Mouse (Mus musculus): ENCODE measurements around the gene Usp29.
"Not testable (repeated sequence)": the region's sequence is repeated elsewhere in the genome, so short reads cannot be mapped to it uniquely, and the experiment has no call there.

The Usp29 gene

GRCm38 (mm10) chr7:6765240-6765639 lies 34.9 kb downstream of the Usp29 start:
- DNase-seq (ENCODE audit: low spot score in 2 of 2), result no peak

DNA sequence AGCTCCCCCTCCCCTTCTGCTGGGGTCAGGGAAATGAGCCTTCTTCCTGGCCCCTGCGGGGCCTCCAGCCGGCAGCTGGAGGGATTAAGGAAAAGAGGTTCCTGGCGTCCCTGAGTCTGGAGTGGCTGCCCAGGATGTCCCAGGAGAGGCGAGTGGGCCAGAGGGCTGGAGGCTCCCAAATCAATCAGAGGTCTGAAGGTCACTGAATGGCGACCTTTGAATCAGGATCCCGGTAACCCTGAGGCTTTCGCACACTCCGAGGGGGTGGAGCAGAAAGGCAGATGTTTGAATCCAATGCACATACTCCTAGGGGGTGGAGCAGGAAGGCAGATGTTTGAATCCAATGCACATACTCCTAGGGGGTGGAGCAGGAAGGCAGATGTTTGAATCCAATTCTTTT lies 39.9 kb downstream of the Usp29 start:
- DNase-seq (ENCODE audit: low spot score in 2 of 2), result no peak

GRCm38 (mm10) chr7:6773865-6774413 lies 43.6 kb downstream of the Usp29 start:
- DNase-seq (ENCODE audit: low spot score in 2 of 2), result not testable (repeated sequence)

- no peak for DNase-seq (ENCODE audit: low spot score in 2 of 2)
These were observed 46.1 kb downstream of the Usp29 start for GRCm38 (mm10) chr7:6776314-6777059.

DNA sequence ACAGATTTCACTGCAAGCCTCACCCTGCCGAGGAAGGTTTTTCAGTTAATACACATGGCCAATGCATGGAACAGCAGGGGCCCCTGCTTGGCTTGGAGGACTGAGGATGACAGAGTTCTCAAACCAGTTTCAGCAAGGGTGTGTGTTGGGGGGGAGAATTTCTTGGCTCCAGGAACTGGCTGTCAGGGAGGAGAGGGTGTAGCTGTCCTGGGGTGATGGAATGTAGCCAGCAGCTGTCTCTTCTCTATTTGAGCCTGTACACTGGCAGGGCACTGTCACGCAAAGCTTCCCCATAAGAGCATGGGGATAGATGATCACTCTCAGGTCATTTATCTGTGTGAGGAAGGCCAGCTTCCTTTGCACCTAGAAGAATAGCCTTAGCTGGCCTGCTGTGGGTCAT lies 46.7 kb downstream of the Usp29 start:
- DNase-seq (ENCODE audit: low spot score in 2 of 2), result no peak

DNA sequence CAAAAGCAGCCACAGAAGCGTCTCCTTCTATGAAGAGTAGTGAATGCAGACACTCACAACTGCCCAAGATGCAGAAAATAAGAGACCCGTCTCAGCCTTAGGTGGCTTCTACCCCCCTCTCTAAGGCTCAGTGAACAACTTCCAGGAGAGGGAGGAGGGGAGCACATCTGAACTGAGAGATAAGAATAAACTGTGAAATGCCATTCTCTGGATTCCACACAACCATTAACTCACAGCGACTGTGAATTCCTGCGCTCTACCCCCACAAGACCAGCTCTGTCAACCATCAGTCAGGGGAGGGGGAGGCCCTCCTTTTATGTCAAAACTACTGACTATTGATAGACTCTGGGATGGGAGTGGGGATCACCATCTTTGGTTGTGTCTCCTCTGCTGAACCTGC lies 47.3 kb downstream of the Usp29 start:
- no peak for DNase-seq (ENCODE audit: low spot score in 2 of 2)

GRCm38 (mm10) chr7:6779172-6779571 lies 48.8 kb downstream of the Usp29 start:
- no peak for DNase-seq (ENCODE audit: low spot score in 2 of 2)

DNA sequence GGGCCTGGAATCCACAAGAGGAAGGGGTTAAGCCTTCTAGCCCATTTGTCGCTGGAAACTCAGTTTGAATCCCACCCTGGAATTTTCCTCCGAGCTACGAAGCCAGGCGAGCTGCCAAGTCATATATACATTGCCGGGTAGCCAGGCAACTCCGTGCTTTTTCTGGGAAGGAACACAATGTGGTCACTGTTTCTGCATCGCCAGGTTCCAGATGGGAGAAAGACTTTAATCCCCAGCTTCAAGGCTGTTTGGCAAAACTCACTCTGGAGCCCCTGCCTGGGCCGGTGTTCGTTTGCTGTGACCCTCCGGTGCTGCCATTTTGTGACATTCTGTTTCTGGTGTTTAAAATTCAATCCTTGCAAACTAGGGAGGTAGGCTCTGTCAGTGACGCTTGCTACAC lies 51.2 kb downstream of the Usp29 start:
- no peak for DNase-seq (ENCODE audit: low spot score in 2 of 2)

DNA sequence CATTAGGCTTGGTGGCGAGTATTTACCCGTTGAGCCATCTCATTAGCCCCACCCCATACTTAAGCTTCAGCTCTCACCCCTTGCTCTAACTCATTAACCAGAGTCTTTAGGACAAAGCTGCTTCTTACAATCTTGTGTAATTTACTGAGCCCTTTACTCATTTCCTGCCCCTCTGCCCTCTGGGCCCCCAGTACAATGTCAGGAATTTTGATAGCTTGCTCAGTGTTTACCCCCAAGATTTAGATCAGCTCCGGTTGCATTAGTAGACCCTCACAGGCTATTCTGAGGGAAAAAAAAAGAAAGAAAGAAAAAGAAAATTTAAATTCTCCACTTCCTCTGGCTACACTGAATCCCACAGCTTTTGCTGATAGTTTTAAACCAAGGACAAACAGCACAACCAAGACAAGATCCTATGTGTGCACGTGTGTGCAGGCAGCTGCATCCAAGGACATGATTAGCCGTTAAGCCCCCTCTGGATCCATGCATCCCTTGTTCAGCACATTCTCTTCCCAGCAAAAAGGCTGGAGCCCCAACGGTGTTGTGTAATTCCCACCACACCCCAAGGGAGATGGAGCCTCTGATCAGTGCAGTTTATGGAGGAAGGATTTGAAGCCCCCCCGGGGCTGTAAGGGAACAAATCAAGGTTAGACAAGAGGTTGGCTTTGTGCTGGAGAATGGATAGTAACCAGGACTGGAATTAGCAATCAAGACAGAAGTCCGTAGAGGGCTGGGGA lies 54.1 kb downstream of the Usp29 start:
- DNase-seq (ENCODE audit: low spot score in 2 of 2), result no peak

DNA sequence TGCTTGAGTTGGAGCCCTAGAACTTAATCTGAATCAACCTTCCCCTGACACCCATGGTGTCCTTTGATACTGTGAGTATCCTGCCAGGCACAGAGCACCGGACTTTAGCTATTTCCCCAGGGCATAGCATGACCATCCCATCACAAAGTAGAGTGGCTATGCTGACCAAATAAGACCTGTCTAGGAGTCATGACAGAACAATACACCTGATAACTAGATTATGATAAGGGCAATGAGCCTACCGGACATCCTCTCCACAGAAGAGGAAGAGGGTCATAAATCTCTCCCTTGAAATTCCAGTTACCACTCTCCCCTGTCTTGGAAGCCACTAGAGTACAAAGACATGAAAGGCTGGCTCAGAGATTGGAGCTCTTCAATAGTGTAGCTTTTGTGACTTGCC lies 56.6 kb downstream of the Usp29 start:
- DNase-seq (ENCODE audit: low spot score in 2 of 2), result no peak

GRCm38 (mm10) chr7:6788101-6788500 lies 57.7 kb downstream of the Usp29 start:
- no peak for DNase-seq (ENCODE audit: low spot score in 2 of 2)

GRCm38 (mm10) chr7:6791286-6792065 lies 61.1 kb downstream of the Usp29 start:
- no peak for DNase-seq (ENCODE audit: low spot score in 2 of 2)

DNA sequence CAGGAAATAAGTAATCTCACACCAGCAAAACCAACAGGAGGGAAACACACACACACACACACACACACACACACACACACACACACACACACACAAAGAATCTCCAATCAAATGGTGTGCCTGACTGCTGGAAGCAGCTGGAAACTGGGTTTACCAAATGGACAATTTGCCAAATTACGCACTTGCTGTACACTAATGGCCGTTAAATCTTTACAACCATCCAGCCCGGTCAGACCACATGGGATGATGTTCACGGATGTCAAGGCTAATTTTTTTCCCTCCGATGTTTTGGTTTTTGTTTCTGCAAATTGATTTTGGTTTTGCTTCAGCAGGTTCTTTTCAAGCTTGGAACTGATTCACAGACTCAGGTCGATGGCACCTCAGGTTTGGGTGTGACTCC lies 62.9 kb downstream of the Usp29 start:
- no peak for DNase-seq (ENCODE audit: low spot score in 2 of 2)

DNA sequence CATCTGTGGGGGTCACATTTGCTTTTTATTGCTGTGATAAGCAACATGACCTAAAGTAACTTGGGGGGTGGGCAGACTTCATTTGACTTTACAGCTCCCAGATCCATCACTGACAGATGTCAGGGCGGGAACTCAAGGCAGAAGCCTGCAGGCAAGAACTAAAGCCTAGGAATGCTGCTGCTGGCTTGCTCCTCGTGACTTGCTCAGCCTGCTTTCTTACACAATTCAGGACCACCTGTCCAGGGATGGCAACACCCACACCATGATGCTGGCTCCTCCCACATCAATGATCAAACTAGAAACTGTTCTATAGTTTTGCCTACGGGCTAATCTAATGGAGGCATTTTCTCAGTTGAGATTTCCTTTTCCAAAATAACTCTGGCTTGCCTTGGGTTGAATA lies 63.4 kb downstream of the Usp29 start:
- DNase-seq (ENCODE audit: low spot score in 2 of 2), result no peak

DNA sequence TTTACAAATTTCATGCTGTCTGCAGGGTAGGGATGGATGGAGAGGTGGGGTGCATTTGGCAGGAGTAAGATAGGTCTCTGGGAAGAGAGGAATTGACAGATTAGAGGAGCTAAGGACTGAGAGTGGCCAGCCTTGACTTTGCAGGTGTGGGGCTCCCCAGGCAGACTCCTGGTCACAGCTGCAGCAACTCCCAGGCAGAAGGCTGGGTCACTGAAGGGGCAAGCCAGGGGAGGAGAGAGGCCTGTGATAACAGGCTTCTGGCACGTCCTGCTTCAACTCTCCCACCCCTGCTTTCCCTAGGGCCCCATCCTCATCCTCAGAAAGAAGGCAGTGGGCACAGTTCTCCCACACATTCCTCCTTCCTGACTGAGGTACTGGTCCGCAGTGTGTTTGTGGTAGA lies 67.0 kb downstream of the Usp29 start:
- no peak for DNase-seq (ENCODE audit: low spot score in 2 of 2)

DNA sequence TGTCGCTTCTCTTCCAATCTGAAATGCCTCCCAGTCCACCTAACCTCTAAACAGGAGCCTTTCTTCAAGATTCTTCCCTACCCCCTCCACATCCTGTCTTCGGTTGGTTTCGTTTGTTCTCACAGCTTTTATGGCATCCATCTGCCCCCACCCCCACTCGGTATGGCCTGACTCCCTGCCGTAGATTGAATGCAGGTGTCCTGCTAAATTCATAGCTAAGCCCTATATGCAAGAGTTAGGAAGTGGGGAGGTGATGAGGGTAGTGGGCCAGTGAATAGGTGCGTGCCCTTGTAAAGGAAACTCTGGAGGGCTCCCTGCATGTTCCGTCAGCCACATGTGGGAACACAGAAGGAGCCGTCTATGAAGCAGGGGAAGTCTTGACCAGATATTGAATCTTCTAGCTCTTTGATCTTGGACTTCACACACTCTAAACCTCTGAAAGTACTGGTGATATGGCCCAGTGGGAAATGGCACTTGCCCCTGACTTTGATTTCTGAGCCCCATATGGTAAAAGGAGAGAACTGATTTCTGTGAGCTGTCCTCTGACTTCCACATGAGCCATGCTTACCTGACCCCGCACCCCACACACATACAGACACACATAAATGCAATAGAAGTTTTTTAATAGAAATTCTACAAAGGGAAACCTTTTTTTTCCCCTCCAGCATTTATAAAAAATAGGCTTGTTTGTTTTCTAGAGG lies 68.9 kb downstream of the Usp29 start:
- DNase-seq (ENCODE audit: low spot score in 2 of 2), result no peak

DNA sequence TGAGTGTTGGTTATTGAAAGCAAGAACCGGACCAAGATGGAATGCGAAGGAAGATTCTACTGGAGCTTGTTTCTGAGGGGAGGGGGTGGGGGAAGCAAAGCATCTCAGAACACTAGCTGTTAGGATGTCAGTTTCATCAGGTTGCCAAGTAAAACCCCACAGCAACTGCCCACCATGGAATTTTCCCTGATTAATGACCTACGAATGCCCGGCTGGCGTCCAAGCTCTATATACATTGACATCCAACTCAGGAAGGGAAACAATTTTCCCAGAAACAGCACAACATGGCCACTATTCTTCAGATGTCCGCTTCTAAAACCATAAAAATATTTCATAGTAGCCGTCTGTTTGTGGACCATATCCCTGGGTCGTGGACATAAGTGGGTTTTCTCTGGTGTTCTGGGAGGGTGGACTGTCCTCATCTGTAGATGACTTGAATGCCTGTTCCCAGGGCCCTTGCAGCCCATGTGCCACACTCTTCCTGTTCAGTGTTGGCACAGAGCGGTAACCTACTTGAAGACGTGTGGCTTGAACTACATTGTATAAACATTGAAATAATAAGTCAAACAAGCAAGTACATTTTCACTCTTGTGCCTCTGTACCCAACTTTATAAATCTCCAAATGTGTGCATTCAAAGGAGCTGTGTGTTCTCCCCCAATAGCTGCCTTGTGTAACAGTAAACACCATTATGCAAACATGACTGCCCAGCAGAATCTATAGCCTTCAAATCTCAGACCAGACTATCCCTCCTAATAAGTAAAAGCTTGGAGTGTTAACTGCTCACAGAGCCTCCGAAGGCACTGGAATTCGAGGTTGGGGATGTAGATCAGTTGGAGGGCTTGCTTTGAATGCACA lies 70.4 kb downstream of the Usp29 start:
- no peak for DNase-seq (ENCODE audit: low spot score in 2 of 2)

- DNase-seq (ENCODE audit: low spot score in 2 of 2), result no peak
These were observed 71.3 kb downstream of the Usp29 start for GRCm38 (mm10) chr7:6801642-6802041.

DNA sequence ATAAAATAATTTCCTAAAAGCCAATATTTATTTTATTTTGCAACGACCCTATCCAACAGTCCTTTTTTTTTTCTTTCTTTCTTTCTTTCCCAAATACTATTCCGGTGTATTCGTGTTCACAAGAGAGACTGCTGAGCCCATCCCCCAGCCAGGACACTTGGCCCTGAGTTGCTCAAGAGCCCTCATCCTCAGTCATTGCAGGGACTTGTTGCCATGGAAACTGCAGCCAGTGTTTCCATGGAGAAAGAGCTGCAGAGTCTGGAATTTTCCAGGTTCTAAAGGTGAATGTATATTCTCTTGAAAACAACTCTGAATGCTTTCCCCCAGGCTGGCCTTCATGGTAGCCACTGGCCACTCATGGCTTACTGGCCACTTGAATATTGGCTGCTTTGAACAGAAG lies 80.2 kb downstream of the Usp29 start:
- no peak for DNase-seq (ENCODE audit: low spot score in 2 of 2)

DNA sequence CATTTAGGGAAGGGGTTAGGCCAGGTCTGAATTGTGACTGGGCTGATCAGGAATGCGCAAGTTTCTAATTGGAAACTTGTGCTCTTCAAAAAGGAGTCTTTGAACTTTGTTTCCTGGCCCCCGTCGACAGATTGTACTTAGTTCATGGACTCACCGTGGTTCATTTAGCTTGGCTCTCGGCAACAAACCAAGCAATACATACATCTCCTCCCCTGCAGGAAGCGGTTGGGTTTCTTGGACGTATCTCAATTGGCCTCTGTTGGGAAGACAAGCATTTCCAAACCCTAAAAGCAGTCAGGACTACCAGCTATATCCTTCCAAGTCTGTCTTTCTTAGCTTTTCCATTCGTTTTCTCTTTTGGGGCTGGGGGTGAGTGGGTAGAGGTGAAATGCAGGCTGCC lies 84.6 kb downstream of the Usp29 start:
- DNase-seq (ENCODE audit: low spot score in 2 of 2), result no peak
